Mouse (Mus musculus) heart, embryonic 15.5 days (tissue): Measurements from ENCODE around the gene Efcab9. TPM values are rescaled to one million over a fixed set of nuclear protein-coding genes. Genes with fewer than 3 reads are reported as not detected.

ENCODE experiments used
- ATAC-seq: fragments of 200-750 bp; cut with Nextera tagmentation; replicated peaks from 2 replicates; pipeline ENCODE4 v1.8.0; 2017; ENCODE audit warnings: low read depth, moderate TSS enrichment; ENCODE audit not compliant: insufficient number of reproducible peaks, insufficient read depth, low FRiP score
- H3K27ac ChIP-seq: fragments of 300-500 bp; sonication (generic); 2 replicates; pipeline ENCODE4 v1.5.1; 2015; ENCODE audit warnings: mild to moderate bottlenecking, inconsistent platforms
- H3K27me3 ChIP-seq: fragments of 300-500 bp; sonication (generic); 2 replicates; pipeline ENCODE4 v1.6.1; 2015; ENCODE audit warnings: inconsistent platforms
- H3K36me3 ChIP-seq: fragments of 300-500 bp; sonication (generic); 2 replicates; pipeline ENCODE4 v1.6.1; 2015; ENCODE audit warnings: mild to moderate bottlenecking, inconsistent platforms
- H3K4me1 ChIP-seq: fragments of 300-500 bp; sonication (generic); replicated peaks from 2 replicates; pipeline ENCODE4 v1.6.1; 2015; ENCODE audit warnings: inconsistent platforms
- H3K4me2 ChIP-seq: fragments of 300-500 bp; sonication (generic); 2 replicates; pipeline ENCODE4 v1.6.1; 2015; ENCODE audit warnings: inconsistent platforms, mild to moderate bottlenecking, moderate library complexity
- H3K4me3 ChIP-seq: fragments of 300-500 bp; sonication (generic); 2 replicates; pipeline ENCODE4 v1.5.1; 2015; ENCODE audit warnings: mild to moderate bottlenecking, inconsistent platforms
- H3K9ac ChIP-seq: fragments of 300-500 bp; sonication (generic); 2 replicates; pipeline ENCODE4 v1.6.1; 2015; ENCODE audit warnings: mild to moderate bottlenecking, inconsistent platforms
- H3K9me3 ChIP-seq: fragments of 300-500 bp; sonication (generic); replicated peaks from 2 replicates; pipeline ENCODE4 v1.6.1; 2016; ENCODE audit warnings: inconsistent platforms
- WGBS: fragments of 180-500 bp; shearing (Covaris S2); methylation state at CpG from one replicate; pipeline ENCODE4 v1.1.7; 2015; ENCODE audit warnings: mixed read lengths; 5-methylcytosine and 5-hydroxymethylcytosine counted together
- polyA plus RNA-seq: library from polyadenylated mRNA; unstranded; fragments of >200 nt; fragmentation: Nextera tagmentation; extraction: Ambion mirVana; gene quantifications from 2 replicates; pipeline ENCODE4 v1.2.1, GENCODE M21; 2015

Gene Efcab9
- polyA plus RNA-seq, 1 experiment from 2014 or later: 0.19 TPM

DNA sequence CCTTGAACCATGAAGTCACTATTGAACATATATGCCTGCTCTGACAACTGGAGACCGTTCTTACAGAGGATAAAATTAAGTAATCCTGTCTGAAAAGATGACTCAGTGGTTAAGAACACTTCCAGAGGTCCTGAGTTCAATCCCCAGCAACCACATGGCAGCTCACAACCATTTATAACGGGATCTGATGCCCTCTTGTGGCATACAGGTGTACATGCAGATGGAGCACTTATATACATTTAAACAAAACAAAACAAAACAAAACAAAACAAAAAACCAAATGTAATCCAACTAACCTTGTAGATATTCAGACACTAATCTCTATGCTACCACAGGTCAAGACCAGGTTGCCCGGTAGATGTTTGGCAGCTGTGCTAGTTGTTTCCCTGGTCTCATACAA lies 44.4 kb downstream of the Efcab9 start:
- H3K4me3 ChIP-seq: no peak overlapping the region
- WGBS: 86% methylated on average over 3 of the region's 3 CpGs
- H3K36me3 ChIP-seq: 0 out of 2 replicates have a peak, but pooled peaks cover 3% of the 10 kb centered on the region
- no peak overlapping the region for H3K9ac ChIP-seq
- no peak overlapping the region for H3K27ac ChIP-seq
- H3K4me2 ChIP-seq: no peak overlapping the region
- peaks cover 31% of the 10 kb centered on the region for H3K4me1 ChIP-seq
- H3K27me3 ChIP-seq: no peaks in the 10 kb centered on the region
- ATAC-seq: no peak
- no peaks in the 10 kb centered on the region for H3K9me3 ChIP-seq

DNA sequence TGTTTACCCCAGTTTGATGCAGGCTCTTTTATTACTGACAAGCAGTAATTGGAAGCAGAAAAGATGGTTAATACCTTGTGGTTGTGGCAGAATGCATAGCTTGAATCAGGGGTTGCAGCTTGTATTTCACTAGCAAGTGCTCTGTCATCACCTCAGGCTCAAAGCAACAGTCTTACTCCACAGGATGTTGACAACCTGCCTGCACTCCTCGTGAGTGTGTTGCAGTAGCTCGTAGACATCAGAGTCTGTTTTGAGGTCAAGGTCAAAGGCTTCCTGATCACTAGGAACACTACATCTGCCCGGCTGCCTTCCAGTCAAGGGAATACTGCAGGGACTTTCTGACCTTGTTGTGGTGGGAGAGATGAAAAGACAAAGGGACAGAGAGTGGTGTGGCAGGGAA lies 45.3 kb downstream of the Efcab9 start:
- no peak overlapping the region for H3K4me3 ChIP-seq
- peaks cover 31% of the 10 kb centered on the region for H3K4me1 ChIP-seq
- no peak for ATAC-seq
- no peaks in the 10 kb centered on the region for H3K27me3 ChIP-seq
- H3K4me2 ChIP-seq: no peak overlapping the region
- H3K9ac ChIP-seq: no peak overlapping the region
- H3K27ac ChIP-seq: no peak overlapping the region
- WGBS: 27% methylated on average over 3 of the region's 3 CpGs
- 0 out of 2 replicates have a peak, but pooled peaks cover 3% of the 10 kb centered on the region for H3K36me3 ChIP-seq
- no peaks in the 10 kb centered on the region for H3K9me3 ChIP-seq

DNA sequence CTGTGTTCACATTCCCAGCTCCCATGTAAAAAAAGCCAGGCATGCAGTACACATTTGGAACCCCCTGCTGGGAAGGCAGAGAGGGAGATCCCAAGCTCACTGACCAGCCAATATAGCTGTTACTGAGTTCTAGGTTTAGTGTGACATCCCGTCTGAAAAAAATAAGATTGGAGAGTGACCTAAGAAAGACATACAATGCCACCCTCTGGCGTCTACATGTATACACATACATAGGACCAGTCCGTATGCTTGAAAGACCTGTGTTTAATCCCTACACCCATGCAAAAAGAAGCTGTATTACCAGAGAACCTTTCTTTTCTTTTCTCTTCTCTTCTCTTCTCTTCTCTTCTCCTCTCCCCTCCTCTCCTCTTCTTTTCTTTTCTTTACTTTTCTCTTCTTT lies 46.6 kb downstream of the Efcab9 start:
- 60% methylated on average over 3 of the region's 3 CpGs for WGBS
- Histone ChIP-seq H3K4me3 (no peak overlapping the region), H3K4me1 (peaks cover 27% of the 10 kb centered on the region), H3K4me2 (no peak overlapping the region), H3K9me3 (no peaks in the 10 kb centered on the region), H3K9ac (no peak overlapping the region), H3K36me3 (0 out of 2 replicates have a peak, but pooled peaks cover 3% of the 10 kb centered on the region), H3K27ac (no peak overlapping the region), H3K27me3 (no peaks in the 10 kb centered on the region)
- ATAC-seq: no peak

DNA sequence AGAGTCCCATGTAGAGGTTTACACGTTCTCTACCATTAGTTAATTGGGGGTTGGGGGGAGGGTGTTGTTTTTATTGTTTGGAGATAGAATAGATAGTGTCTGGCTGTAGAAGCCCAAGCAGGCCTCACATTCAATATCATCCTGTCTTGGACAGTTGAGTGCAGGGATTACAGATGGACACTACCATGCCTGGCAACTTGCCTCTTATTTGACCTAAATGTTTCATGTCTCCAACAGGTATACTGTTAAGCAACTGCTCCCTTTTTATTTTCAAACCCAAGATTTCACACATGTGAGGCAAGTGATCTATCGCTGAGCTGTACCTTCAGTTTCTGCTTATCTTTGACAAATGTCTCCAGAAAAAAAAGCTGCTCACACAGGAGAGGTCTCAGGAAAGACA lies 50.4 kb downstream of the Efcab9 start:
- no peak overlapping the region for H3K4me3 ChIP-seq
- ATAC-seq: no peak
- WGBS: 64% methylated on average over 2 of the region's 2 CpGs
- H3K9me3 ChIP-seq: no peaks in the 10 kb centered on the region
- H3K27ac ChIP-seq: no peak overlapping the region
- H3K4me2 ChIP-seq: no peak overlapping the region
- H3K36me3 ChIP-seq: no peaks in the 10 kb centered on the region
- no peaks in the 10 kb centered on the region for H3K27me3 ChIP-seq
- H3K4me1 ChIP-seq: 0 out of 2 replicates have a peak, but pooled peaks cover 5% of the 10 kb centered on the region
- H3K9ac ChIP-seq: no peak overlapping the region

DNA sequence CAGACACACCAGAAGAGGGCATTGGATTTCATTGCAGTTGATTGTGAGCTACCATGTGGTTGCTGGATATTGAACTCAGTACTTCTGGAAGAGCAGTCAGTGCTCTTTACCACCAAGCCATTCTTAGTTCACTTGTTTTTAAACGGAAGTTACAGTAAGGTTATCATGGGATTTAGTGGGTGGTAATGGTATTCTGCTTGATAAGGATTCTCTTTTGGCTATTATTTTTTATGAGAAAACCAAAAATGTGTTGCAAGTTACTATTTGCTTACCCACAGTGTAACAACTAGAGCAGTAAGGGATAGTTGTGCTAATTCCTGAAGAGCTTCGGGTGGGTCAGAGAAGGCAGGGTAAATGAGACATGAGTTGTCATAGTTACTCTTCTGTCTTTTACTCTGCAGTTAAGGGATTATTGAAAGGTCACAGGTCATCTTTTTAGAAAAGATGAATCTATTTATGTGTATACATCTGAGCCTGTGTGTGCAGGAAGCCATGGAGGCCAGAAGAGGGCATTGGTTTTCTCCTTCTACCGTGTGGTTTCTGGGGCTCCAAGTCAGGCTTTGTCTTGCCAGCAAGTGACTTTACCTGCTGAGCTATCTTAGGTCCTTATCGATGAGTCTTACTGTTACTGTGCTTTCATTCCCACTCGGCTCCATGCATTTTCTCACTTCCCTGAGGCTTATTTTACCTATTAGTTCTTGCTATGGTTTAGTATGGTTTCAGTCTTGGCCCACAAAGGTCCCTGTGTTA lies 56.2 kb downstream of the Efcab9 start:
- WGBS: 73% methylated on average over 5 of the region's 5 CpGs
- Histone ChIP-seq H3K4me1 (no peaks in the 10 kb centered on the region), H3K9ac (no peak overlapping the region), H3K4me2 (no peak overlapping the region), H3K4me3 (no peak overlapping the region), H3K36me3 (no peaks in the 10 kb centered on the region), H3K9me3 (no peaks in the 10 kb centered on the region), H3K27me3 (no peaks in the 10 kb centered on the region), H3K27ac (no peak overlapping the region)
- no peak for ATAC-seq

DNA sequence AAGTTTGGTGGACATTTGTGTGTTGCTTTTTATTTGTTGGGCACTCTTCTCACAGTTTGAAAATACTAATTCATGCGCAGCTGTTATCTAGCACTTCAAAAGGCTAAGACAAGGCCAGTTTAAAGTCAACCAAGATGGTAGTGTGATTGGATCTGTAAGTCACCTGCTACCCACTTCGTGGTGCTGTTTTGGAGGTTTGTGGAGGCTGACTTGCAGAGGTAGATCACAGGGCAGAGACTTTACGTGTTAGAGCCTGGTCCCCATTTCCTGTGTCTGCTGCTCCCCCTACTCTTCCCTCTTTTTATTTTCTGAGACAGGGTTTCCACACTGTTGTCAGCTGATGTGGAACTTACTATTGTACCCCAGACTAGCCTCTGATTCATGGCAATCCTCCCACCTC lies 57.2 kb downstream of the Efcab9 start:
- no peak overlapping the region for H3K4me2 ChIP-seq
- no peak for ATAC-seq
- no peak overlapping the region for H3K4me3 ChIP-seq
- 81% methylated on average over 3 of the region's 3 CpGs for WGBS
- no peaks in the 10 kb centered on the region for H3K9me3 ChIP-seq
- no peaks in the 10 kb centered on the region for H3K27me3 ChIP-seq
- H3K36me3 ChIP-seq: no peaks in the 10 kb centered on the region
- H3K4me1 ChIP-seq: no peaks in the 10 kb centered on the region
- H3K9ac ChIP-seq: no peak overlapping the region
- H3K27ac ChIP-seq: no peak overlapping the region

Other genes starting within 250 kb of the Efcab9 start
- 23,640 and 24,567 TPM in 2 replicates for gene Hba-a1, start 248.6 kb downstream of the Efcab9 start, polyA plus RNA-seq
- 3.1 and 3.6 TPM in 2 replicates for gene Hbq1b, start 245.1 kb downstream of the Efcab9 start, polyA plus RNA-seq
- gene Hba-a2, start 235.6 kb downstream of the Efcab9 start, polyA plus RNA-seq: 64,616 and 65,648 TPM in 2 replicates
- 3.2 TPM in 2 replicates for gene Hbq1a, start 232.0 kb downstream of the Efcab9 start, polyA plus RNA-seq
- 9.3 and 15.5 TPM in 2 replicates for gene Sh3pxd2b, start 184.3 kb downstream of the Efcab9 start, polyA plus RNA-seq
- gene Ubtd2, start 76.7 kb downstream of the Efcab9 start, polyA plus RNA-seq: 23.3 and 28.6 TPM in 2 replicates
- gene Stk10, start 1.2 kb upstream of the Efcab9 start, polyA plus RNA-seq: 2.5 and 4.1 TPM in 2 replicates
- gene Fbxw11, start 110.6 kb upstream of the Efcab9 start, polyA plus RNA-seq: 58.8 and 66.8 TPM in 2 replicates